Mouse (Mus musculus): ENCODE data around the gene Sik3. TPM values are rescaled to one million over a fixed set of nuclear protein-coding genes. Genes with fewer than 3 reads are reported as not detected.

Sik3 gene
- polyA plus RNA-seq, 1 experiment, result 22.2 TPM

DNA sequence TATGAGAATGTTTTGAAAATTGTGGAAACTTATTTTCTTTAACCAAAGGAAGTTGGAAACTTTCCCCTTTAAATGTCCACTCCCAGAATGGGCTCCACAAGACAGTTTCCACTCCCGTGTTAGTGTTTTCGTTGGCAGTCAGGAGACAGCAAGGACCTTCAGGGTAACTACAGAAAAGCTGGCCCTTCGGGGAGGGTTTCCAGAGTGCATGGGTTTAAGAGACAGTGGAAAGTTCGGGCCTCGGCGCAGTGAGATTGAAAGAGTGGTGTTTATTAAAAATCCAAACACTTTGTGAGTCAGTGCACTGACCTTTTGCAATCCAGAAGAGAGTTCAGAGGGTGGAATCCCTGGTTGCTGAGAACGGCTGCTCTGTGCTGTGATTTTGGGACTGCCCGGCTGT is 150.8 kb downstream of the Sik3 start:
- no peak for DNase-seq
- 38% methylated on average over 8 of the region's 8 CpGs for WGBS
- TF ChIP-seq CTCF (IDR thresholded peaks at IDR 0.05; ENCODE audit: insufficient read depth, low read length), result no peak
- no peak for TF ChIP-seq POLR2A (IDR thresholded peaks at IDR 0.05; ENCODE audit: borderline replicate concordance, extremely low read depth, low read depth, low read length)
- Histone ChIP-seq H3K4me1 (ENCODE audit: control insufficient read depth, insufficient read depth, low read length) (peaks cover 8% of the 10 kb centered on the region; the same call in 1 of the 2 replicates), H3K4me3 (replicated peaks; ENCODE audit: extremely low read depth, low read depth, low read length) (no peak overlapping the region)

DNA sequence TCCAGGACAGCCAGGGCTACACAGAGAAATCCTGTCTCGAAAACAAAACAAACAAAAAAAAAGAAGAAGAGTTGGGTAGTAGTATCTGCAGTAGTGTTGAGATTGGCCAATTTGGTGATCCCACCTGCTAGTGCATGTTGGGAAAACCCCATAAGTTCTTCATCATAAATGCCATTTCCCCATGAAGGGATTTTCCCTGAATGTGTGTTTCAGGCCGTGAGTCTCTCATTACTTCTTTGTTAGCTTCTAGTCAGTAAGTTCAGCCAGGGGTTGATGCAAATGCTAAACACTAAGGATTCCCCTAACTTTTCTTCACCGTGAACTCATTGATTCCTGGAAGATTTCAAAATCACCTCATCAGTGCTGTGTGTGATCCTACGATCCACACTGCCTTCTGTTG is 156.2 kb downstream of the Sik3 start:
- WGBS, result 68% methylated on average over 4 of the region's 4 CpGs
- Histone ChIP-seq H3K4me1 (ENCODE audit: control insufficient read depth, insufficient read depth, low read length) (peaks cover 2% of the 10 kb centered on the region; the same call in 1 of the 2 replicates), H3K4me3 (replicated peaks; ENCODE audit: extremely low read depth, low read depth, low read length) (no peak overlapping the region)
- no peak for TF ChIP-seq POLR2A (IDR thresholded peaks at IDR 0.05; ENCODE audit: borderline replicate concordance, extremely low read depth, low read depth, low read length)
- no peak for TF ChIP-seq CTCF (IDR thresholded peaks at IDR 0.05; ENCODE audit: insufficient read depth, low read length)
- DNase-seq, result no peak

DNA sequence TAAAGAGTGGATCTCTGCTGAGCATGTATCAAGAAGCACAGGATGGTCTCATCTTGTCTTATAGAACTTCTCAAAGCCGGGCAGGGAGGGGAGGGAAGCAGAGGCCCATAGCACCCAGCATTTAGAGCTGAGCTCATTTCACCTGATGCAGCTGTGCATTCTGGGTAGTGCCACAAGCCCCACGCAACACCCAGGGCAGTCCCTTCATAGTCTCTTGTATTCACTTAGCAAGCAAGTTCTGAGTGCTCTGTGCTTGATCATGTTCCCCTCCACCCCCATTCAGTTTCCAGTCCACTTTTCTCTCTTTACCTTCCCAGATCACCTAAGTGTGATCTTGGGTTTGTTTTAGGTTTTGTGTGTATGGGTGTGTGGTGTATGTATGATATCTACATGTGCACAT is 159.6 kb downstream of the Sik3 start:
- TF ChIP-seq POLR2A (IDR thresholded peaks at IDR 0.05; ENCODE audit: borderline replicate concordance, extremely low read depth, low read depth, low read length) (no peak), CTCF (IDR thresholded peaks at IDR 0.05; ENCODE audit: insufficient read depth, low read length) (no peak)
- 84% methylated on average over 2 of the region's 2 CpGs for WGBS

DNA sequence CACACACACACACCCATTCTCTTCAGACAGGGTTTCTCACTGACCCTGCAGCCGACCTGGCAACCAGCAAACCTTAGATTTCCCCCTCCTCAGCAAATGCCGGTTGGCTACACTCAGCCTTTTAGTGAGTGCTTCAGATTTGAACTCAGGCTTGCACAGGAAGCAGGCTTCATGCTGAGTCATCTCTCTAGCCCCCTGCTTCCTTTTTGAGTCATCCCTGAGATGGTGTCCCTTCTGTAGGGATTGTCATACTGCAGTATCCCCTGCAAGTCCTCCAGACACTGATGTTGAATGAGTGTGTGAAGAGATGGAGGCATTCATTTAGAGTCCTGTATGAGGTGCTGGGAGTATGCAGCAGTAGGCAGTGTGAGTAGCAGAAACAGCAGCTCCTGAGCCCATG is 160.3 kb downstream of the Sik3 start:
- Histone ChIP-seq H3K4me3 (replicated peaks; ENCODE audit: extremely low read depth, low read depth, low read length) (no peak overlapping the region), H3K4me1 (ENCODE audit: control insufficient read depth, insufficient read depth, low read length) (peaks cover 8% of the 10 kb centered on the region; the same call in 1 of the 2 replicates)
- 43% methylated on average over 2 of the region's 2 CpGs for WGBS
- TF ChIP-seq POLR2A (IDR thresholded peaks at IDR 0.05; ENCODE audit: borderline replicate concordance, extremely low read depth, low read depth, low read length) (no peak), CTCF (IDR thresholded peaks at IDR 0.05; ENCODE audit: insufficient read depth, low read length) (no peak)
- no peak for DNase-seq

More for the DNA sequence above, 159.6 kb downstream of the Sik3 start:
- no peak for DNase-seq
- Histone ChIP-seq H3K4me3 (replicated peaks; ENCODE audit: extremely low read depth, low read depth, low read length) (no peak overlapping the region), H3K4me1 (ENCODE audit: control insufficient read depth, insufficient read depth, low read length) (peaks cover 8% of the 10 kb centered on the region; the same call in 1 of the 2 replicates)

DNA sequence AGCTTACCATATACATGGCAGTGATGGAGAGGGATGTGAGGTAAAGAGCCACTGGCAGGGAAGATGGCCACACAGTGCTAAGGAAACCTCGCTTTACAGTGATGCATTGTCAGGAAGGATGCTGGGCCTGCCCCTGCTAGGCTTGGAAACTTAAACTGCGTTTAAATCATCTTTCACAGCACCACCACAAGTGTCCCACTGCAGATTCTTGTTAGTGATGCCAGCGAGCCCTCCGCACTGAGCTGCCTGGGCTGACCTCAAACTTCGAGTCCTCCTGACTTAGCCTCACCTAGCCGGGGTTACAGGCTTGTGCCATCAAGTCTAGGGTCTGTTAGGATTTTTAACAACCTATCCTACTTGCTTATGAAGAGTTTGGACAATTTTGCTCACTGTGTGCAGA is 161.3 kb downstream of the Sik3 start:
- no peak for TF ChIP-seq CTCF (IDR thresholded peaks at IDR 0.05; ENCODE audit: insufficient read depth, low read length)
- no peak for TF ChIP-seq POLR2A (IDR thresholded peaks at IDR 0.05; ENCODE audit: borderline replicate concordance, extremely low read depth, low read depth, low read length)
- no peak overlapping the region for H3K4me3 ChIP-seq (replicated peaks; ENCODE audit: extremely low read depth, low read depth, low read length)
- H3K4me1 ChIP-seq (ENCODE audit: control insufficient read depth, insufficient read depth, low read length), result peaks cover 8% of the 10 kb centered on the region; the same call in 1 of the 2 replicates
- DNase-seq, result no peak
- WGBS, result 82% methylated on average over 6 of the region's 6 CpGs

DNA sequence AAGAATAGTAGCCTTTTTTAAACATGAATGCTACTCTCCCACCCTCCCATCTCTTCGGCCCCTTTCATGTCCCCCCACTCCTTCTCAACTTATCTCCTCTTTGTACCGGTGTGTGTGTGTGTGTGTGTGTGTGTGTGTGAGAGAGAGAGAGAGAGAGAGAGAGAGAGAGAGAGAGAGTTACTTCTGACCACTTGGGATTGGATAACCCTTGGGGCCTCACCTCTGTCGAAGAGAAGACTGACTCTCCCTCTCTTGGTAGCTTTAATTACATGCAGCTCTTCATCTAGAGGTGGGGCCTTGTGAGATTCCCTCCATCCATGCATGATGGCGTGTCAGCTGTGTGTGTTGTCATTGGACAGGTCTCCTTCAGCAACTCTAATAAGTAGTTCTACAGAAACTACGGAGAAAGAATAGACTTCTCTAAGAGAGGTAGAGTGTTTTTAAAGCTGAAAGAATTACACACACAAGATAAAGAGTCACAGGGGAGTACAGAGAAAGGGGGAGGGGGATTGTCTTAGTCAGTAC is 162.2 kb downstream of the Sik3 start:
- no peak for DNase-seq

DNA sequence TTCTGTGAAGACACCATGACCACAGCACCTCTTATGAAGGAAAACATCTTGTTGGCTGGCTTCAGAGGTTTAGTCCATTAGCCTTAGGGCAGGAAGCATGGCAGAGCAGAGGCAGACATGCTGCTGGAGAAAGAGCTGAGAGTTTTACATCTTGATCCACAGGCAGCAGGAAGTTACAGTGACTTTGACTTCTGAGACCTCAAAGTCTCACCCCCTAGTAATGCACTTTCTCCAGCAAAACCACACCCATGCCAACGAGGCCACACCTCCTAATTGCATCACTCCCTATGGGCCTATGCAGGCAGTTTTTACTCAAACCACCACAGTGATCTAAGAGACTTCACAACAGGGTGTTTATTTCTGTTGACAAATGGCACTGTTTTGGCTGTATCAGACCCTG is 162.7 kb downstream of the Sik3 start:
- TF ChIP-seq CTCF (IDR thresholded peaks at IDR 0.05; ENCODE audit: insufficient read depth, low read length), result no peak
- no peak for TF ChIP-seq POLR2A (IDR thresholded peaks at IDR 0.05; ENCODE audit: borderline replicate concordance, extremely low read depth, low read depth, low read length)
- DNase-seq, result peak; percentile 27
- WGBS, result 5% methylated on average over 1 of the region's 1 CpGs

More for the DNA sequence above, 162.2 kb downstream of the Sik3 start:
- TF ChIP-seq CTCF (IDR thresholded peaks at IDR 0.05; ENCODE audit: insufficient read depth, low read length) (no peak), POLR2A (IDR thresholded peaks at IDR 0.05; ENCODE audit: borderline replicate concordance, extremely low read depth, low read depth, low read length) (no peak)
- WGBS, result 75% methylated on average over 5 of the region's 5 CpGs
- no peak overlapping the region for H3K4me3 ChIP-seq (replicated peaks; ENCODE audit: extremely low read depth, low read depth, low read length)
- H3K4me1 ChIP-seq (ENCODE audit: control insufficient read depth, insufficient read depth, low read length), result peaks cover 8% of the 10 kb centered on the region; the same call in 1 of the 2 replicates

DNA sequence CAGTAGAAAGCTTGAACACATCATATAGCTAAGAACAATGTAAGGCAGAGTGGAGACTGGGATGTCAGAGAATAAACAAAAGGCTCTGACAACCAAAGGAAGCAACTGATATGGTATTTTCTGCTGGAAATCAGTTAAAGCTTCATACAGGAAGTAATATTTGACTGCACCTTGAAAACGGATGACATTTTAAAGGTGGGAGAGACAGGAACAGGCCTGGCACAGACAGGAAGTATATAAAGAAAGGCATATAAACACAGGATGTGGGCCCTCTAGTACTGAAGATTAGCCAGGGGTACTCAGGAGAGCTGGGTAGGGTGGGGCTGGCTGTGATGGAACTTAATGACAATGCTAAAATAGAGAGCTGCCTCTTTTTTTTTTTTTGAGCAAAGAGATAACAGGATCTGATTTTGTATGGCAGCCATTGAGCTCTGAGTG is 163.3 kb downstream of the Sik3 start:
- DNase-seq, result no peak
- 33% methylated on average over 1 of the region's 1 CpGs for WGBS

More for the DNA sequence above, 162.7 kb downstream of the Sik3 start:
- no peak overlapping the region for H3K4me3 ChIP-seq (replicated peaks; ENCODE audit: extremely low read depth, low read depth, low read length)
- peaks cover 8% of the 10 kb centered on the region; the same call in 1 of the 2 replicates for H3K4me1 ChIP-seq (ENCODE audit: control insufficient read depth, insufficient read depth, low read length)

DNA sequence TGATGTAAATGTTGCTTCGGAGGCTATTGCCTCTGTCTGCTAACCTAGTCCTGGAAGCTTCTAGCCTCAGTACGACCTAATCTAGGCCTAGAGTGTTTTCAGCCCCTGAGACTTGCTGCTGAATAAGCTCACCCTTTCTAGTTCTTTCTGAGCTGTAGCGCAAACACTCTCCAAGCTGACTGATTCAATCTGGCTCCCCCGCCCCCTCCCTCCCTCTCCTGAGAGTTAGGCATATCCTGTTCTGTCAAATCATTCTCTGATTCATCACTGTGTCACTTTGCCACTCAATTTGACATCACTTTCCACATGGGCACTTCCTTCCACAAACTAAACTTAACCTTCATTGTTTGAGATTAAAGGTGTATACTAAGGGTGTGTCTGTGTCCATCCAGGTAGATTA is 164.0 kb downstream of the Sik3 start:
- DNase-seq, result no peak
- no peak overlapping the region for H3K4me3 ChIP-seq (replicated peaks; ENCODE audit: extremely low read depth, low read depth, low read length)
- TF ChIP-seq POLR2A (IDR thresholded peaks at IDR 0.05; ENCODE audit: borderline replicate concordance, extremely low read depth, low read depth, low read length) (no peak), CTCF (IDR thresholded peaks at IDR 0.05; ENCODE audit: insufficient read depth, low read length) (no peak)
- 68% methylated on average over 4 of the region's 4 CpGs for WGBS
- H3K4me1 ChIP-seq (ENCODE audit: control insufficient read depth, insufficient read depth, low read length), result peaks cover 8% of the 10 kb centered on the region; the same call in 1 of the 2 replicates

More for the DNA sequence above, 163.3 kb downstream of the Sik3 start:
- TF ChIP-seq POLR2A (IDR thresholded peaks at IDR 0.05; ENCODE audit: borderline replicate concordance, extremely low read depth, low read depth, low read length), result no peak
- TF ChIP-seq CTCF (IDR thresholded peaks at IDR 0.05; ENCODE audit: insufficient read depth, low read length), result no peak
- H3K4me3 ChIP-seq (replicated peaks; ENCODE audit: extremely low read depth, low read depth, low read length), result no peak overlapping the region
- H3K4me1 ChIP-seq (ENCODE audit: control insufficient read depth, insufficient read depth, low read length), result peaks cover 8% of the 10 kb centered on the region; the same call in 1 of the 2 replicates

DNA sequence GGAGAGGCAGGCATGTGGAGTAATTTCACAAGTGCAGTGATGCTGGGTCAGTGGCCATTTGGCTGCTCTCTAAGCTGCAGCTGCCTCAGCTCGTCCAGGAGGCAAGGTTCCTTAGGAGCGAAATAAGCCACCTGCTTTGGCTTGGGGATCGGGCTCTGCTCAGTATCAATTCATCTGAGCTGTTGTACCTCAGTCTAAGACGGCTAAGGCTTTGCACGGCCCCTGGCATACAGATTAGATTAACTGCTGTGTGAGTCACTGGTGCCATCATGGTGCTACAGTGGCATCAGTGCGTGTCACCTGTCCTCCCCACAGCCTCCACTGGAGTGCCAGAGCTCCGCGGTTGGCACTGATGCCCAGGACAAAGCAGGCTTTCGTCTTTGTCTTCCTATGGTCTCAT is 166.0 kb downstream of the Sik3 start:
- TF ChIP-seq CTCF (IDR thresholded peaks at IDR 0.05; ENCODE audit: insufficient read depth, low read length) (no peak), POLR2A (IDR thresholded peaks at IDR 0.05; ENCODE audit: borderline replicate concordance, extremely low read depth, low read depth, low read length) (no peak)
- Histone ChIP-seq H3K4me3 (replicated peaks; ENCODE audit: extremely low read depth, low read depth, low read length) (no peak overlapping the region), H3K4me1 (ENCODE audit: control insufficient read depth, insufficient read depth, low read length) (peaks cover 8% of the 10 kb centered on the region; the same call in 1 of the 2 replicates)
- 92% methylated on average over 9 of the region's 9 CpGs for WGBS
- no peak for DNase-seq

All from lung, adult 2 months (tissue).